Mouse (Mus musculus) heart, postnatal 4 days (tissue): ENCODE measurements at regions not wholly inside any gene's neighbourhood (a gene's known extent, or its start where the extent isn't known, plus 50 kb on each side); places are given as distances from the start of the nearest gene placed in this dataset.

ENCODE experiments used
- DNase-seq: peaks from one replicate; pipeline ENCODE4 v3.0.0; 2021

- no peak for DNase-seq
Measured at GRCm38 (mm10) chr1:156992536-156992935, 53.1 kb upstream of the Ralgps2 start.

- no peak for DNase-seq
Measured at GRCm38 (mm10) chr1:156990567-156991494, 51.4 kb upstream of the Ralgps2 start.

- DNase-seq = no peak
Measured at GRCm38 (mm10) chr1:156990112-156990511, 50.7 kb upstream of the Ralgps2 start.

DNA sequence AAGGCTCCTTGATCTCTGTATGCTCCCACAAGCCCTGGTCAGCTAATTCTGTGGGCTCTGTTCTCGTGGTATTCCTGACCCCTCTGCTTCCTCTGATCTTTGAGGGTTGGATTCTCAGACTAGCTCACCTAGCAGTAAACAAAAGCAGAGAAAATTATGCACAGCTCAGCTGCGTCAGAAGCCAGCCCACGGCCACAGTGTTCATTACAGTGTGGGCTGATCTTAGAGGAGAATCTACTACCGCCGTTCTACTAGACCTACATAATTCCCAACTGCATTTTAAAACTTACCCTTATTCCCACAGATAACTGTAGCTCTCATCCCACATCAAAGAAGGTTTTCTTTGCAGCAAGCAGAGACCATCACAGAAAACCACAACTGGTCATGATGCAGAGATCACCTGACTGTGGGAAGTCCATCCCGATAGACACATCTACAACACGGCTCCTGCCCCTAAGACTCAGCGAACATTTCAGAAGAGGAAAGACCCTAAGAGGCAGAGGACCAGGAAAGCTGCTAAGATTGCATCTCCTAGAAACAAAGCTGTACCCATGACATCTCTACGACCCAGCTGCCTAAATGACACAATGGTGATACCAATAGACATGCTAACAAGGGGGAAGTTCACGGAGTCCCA, 49.8 kb upstream of the Ralgps2 start:
- DNase-seq = no peak
